Mouse (Mus musculus): Measurements from ENCODE around the gene Swap70.

DNA sequence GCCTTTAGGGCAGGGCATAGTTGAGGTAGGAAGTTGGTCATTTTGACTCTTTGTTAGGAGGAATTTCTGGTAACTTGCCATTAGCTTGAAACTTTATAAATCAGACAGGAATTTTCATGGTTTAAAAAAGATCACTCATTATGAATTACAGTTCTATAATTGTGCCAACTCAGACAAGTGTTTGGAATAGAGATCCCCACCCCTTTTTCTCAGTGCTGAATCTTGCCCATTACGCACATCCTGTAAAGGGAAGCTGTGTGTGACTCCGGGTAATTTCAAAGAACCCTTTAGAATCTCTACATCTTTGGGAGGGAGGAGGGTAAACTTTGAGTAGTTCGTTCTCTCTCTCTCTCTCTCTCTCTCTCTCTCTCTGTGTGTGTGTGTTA, 15.9 kb downstream of the Swap70 start:
- TF ChIP-seq CTCF (IDR thresholded peaks at IDR 0.05) (no peak), EP300 (IDR thresholded peaks at IDR 0.05) (peak; percentile 89; the same call in 1 of the 2 replicates)

Measured in lung, postnatal 0 days (tissue).